Mouse (Mus musculus) embryo, embryonic 10 days (tissue): ENCODE measurements around the gene Fstl1.
A peak's percentile ranks its signal among the peaks of the same experiment; 100 is the strongest.

ENCODE experiments used
- DNase-seq: peaks from one replicate; pipeline ENCODE4 v3.0.0-alpha.2; 2015; ENCODE audit warnings: low spot score

Gene Fstl1

DNA sequence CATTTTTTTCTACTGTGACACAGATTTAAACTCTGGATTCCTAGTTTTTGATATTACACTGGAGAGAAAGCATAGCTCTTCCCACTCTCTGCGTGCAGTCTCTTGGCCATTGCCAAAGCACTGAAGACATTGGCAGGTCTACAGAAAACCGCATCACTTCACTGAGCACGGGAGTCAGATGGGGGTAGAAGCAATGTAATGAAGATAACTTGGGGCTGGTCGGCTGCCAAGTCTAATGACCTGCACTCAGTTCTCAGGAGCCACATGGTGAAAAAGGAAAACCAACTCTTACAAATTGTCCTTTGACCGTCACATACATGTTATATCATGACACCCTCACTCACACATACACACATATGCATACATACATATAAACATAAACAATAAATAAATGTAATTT lies 47.3 kb downstream of the Fstl1 start:
- no peak for DNase-seq

DNA sequence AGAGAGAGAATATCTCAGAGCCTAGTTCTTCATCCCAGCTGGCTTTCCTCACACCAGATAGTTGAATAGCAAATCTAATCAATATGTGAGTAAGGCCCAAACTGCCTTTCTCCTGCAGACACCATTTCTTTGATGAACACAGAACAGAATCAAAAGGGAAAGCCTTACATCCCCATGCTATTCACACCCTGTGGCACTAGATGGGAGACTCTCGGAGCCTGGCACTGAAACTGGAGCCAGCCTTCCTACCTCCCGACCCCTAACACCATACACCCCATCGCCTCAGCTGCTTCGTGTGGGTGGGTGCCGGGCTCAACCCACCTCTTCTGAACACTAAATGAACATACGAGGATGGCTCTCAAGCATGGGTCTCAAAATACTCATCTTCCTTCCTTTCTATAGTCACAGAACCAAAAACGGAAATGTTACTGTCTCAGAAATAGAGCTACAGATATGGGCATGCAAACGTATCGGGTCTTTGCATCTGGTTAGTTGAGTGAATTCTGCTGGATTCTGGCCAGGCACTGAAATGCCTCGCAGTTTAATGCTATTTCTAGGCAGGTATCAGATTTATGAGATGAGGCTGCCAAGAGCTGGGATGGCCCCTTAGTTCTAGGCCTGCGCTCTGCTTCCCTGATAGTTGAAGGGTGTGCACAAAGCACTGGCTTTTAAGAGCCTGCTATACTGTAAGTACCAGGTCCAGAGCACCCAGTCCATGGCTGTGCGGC lies 48.3 kb downstream of the Fstl1 start:
- DNase-seq = no peak

DNA sequence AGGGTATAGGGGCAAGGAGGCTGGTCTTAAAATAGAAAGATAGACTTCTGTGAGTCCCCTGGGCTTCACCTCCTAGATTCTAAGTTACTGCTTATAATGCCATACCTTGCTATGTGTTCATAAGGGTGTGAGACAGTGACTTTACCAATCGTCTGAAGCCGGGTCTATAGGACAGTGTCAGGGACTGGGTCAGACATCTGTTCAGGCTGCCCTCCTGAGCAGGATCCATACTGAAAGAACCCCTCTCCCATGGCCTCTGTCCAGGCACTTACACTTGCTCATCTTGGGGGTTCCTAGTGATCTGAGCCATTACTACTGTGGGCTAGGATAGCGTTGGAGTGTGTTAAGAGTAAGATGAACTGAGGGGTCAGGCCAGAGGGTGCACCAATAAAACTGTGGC lies 49.6 kb downstream of the Fstl1 start:
- DNase-seq = no peak

DNA sequence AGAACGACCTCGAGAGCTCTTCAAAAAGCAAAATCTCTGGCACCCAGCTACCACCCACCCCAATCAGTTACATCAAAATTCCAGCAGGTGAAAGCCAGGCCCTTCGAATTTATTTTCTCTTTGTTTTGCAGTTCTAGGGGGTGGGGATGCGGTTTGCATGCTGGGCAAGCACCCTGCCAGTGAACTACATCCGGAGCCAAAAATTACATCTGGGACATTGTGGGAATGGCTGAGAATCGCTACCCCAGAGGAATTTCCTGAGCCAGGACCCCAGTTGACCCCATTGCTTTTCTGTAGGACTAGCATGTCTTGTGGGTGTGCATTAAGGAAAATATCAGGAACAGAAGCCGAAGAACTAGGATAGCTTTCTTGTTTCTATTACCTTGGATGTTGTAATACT lies 54.4 kb downstream of the Fstl1 start:
- DNase-seq = no peak

DNA sequence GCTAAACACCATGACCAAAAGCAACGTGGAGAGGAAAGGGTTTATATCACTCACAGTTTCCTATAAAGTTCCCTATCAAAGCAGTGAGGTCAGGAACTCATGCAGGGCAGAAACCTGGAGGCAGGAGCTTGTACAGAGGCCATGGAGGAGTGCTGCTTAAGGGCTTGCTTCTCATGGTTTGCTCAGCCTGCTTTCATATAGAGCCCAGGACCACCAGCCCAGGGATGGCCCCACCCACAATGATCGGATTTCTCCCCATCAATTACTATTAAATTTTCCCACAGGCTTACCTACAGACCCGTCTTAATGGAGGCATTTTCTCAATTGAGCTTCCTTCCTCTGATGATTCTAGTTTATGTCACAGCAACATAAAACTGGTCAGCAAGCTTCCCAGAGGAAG lies 60.9 kb downstream of the Fstl1 start:
- no peak for DNase-seq

DNA sequence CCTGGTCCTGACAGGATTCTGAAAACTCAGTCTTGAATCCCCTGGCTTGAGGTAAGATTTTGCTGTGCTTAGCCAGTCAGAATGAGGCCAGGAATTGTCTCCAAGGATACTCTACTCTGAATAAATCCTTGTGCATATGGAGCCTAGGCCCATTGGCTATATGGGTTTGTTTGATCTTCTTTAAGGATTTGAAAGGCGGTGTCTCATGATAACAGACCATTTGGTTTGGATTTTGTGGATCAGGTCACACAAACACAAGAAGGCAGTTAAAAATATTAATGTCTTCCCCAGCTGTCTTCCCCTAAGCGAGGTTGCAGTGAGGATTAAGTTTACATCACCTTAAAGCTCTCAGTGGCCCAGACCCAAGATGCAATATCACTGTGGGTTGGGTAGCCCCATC lies 65.8 kb downstream of the Fstl1 start:
- no peak for DNase-seq

DNA sequence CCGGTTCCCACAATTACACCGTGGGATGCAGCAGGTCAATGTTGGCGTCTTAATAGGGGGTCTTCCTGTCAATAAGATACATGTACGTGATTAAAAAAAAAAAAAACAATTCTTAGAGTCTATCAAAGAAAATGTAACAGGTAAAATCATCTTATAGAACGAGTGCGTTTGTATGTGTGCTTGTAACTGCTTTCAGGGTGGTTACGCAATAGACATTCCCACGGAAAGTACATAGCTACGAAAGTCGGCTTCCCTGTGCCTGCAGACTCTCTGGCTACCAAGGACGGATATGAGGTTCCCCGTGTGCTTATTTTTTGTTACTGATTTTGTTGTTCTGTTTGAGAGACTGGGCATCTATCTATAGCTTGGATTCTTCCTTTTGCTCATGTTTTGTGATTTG lies 67.1 kb downstream of the Fstl1 start:
- DNase-seq = no peak

DNA sequence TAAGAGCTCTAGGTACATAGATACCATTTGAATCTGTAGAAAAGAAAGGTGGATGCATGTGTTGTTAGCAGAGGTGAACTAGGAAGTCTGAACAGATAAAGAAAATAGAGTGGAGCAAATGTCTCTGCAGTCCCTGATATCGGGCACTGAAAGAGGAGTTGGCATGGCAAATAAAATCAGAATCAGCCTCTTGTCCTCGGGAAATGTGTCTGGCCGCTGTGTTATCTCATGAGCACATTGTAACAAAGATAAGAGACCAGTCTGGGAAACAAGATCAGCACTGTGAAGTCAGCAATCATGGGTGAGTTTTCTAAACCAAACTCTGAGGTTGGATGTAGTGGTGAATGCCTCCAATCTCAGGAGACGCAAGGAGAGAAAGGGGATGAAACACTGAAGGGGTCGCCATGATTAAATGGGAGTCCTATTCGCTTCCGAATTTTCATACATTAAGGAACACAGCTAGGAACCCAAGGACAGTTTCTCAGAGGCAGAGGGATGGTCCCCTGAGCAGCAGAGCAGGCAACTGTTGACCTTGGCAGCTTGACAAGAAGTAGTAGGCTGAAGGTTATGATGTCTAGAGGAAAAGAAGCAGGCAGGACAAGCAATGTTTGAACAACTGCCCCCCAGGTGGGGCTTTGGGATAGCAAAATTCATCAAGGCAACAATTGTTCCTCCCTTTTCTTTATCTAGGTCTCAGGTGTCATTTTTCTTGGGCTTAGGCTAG lies 68.7 kb downstream of the Fstl1 start:
- DNase-seq = no peak

DNA sequence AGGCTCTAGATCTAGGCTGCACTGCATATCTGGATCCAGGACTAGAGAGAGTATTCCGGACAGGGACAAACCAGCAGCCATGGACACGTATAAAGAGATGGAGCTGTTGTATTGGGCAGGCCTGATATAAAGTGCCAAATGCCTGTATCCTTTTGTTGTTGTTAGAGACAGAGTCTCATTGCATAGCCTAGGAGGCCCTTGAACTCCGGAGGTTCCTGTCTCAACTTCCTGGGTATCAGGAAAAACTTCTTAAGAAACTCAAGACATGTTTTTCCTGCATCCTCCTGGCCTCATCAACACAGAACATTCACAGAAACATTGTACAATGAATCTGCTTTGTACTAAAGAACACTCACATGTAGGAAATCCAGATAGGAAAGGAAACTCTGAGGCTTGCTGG lies 70.4 kb downstream of the Fstl1 start:
- DNase-seq = no peak

DNA sequence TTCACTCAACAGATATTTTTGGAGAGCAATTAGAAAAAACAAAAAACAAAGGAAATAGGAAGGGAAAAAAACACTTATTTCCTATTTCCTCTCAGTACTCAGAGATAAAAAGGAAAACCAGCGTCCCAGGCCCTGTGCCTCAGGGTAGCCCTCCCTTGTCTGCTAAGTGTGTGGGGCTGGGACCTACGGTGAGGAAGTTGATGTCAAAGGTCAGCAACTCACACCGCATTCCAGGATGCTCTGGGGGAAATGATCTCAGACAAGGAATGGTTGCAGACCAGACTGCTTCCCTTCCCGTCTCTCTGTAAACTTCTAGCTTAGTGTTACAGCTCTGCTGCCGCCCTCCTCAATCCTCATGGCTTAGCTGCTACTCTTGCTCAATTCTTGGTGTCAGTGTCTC lies 74.7 kb downstream of the Fstl1 start:
- peak; percentile 89 for DNase-seq

DNA sequence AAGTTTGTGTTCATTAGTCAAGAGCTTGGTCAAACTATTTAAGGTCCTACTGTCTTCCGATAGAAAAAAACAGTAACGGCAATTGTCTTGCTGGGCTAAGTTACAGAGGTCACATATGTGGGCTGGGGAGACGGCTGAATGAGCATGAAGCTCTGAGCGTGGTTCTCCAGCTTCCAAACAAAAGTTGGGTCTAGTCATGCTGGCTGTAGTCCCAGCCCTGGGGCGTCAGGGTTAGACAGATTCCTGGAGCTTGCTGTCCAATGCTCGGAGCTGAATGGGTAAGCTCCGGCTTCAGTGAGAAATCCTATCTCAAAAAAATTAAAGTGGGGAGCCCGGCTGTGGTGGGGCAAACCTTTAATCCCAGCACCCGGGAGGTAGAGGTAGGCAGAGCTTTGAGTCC lies 76.6 kb downstream of the Fstl1 start:
- no peak for DNase-seq

DNA sequence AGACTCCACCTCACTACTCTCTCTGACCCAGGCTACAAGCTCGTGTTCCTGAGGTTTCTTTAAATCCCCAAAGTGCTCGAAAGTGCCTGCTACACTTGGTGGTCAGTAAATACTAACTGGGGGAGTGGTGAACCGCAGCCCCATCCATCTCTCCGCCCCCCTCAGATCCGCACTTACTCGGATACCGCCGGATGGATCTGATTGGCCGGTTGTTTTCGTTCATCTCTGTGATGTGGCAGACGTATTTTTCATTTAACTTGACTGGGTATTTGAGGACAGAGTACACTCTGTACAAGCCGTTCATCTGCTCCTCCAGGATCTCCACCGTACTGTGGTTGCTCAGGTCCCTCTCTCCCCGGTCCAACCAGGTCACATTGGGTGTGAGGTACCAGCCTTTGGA lies 77.4 kb downstream of the Fstl1 start:
- DNase-seq = no peak

DNA sequence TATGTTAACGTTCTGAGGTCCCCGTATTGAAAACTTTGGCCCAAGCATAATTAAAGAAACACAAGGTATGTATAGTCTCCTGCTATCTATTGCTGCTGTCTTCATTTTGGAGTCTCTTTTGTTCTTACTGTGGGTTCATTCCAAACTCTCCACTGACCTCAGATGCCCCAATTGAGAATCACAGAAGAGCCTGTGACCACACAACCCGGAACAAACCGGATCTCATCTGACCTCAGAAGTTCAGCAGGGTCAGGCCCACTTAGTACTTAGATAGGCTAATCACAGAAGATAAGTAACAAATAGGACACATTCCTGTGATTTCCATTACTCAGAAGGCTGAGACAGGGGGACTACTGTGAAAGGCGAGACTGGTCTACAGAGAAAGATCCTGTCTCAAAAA lies 77.9 kb downstream of the Fstl1 start:
- DNase-seq = peak; percentile 28

DNA sequence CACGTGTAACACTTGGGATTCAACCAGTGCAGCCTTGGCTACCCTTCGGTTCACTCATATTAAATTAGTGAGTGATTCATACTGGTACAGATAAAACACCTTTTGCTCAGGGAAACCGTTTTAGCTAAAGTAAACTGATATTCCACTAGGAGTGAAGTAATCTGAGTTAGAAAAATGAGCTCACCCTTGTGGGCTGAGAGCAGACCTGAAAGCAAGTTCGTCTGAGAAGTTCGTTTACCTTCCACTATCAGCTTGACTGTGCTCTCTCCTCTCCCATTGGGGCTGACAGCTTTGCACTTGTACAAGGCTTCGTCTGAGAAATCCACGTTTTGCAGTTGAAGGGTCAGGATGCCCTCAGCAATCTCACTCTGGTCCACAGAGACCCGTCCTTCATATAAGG lies 78.9 kb downstream of the Fstl1 start:
- DNase-seq = no peak

DNA sequence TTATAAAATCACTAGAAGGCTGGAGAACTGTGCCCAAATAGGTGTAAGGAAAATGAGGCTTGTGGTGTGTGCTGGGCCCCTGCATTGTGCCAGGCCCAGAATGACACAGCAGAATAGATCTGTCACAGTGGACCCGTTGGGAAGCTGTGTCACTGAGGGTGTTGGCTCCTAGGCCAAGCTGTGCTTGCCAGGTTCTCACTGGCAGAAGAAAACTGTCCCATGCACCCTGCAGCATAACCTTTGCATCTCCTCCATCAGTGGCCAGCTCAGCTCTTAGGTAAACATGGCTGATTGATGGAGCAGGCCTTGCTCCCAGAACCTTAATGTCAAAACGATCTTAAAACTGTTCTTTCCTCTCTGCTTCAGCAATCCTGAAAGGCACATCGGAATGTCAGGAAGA lies 79.7 kb downstream of the Fstl1 start:
- DNase-seq = no peak

DNA sequence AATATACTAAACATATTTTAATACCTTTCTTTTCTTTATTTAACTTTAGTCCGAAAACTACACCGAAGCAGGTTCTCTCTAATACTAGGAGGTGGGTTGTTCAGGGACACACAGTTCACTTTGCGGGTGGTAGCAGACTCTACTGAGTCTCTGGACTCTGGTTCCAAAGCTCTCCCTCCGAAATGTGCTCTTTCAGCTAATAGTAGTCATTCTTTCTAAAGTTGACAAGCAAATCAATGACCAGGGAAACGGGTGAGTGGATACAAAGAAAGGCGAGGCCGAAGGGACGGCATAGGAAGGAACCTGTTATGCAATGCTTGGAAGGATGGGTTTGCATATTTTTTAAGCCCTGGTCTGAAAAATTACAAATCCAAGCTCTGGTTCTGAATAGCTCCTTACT lies 80.8 kb downstream of the Fstl1 start:
- DNase-seq = no peak

DNA sequence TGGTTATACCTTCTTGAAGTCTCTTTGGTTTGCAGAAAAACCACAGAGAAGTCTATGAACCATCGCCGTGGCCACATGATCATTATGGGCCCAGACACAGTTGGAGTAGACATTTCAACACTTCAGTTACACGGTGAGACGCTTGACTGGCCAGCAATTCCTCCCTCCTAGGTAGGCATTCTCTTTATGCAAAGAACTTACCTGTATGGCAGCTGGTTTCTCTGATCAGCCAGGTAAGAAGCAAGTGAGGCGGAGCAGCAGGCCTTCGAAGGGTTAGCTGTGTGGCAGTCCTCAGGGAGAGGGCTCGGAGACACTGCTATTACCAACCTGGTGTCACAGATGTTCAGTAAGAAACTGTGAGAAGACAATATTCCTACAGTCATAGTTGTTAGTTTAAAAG lies 83.5 kb downstream of the Fstl1 start:
- DNase-seq = no peak

DNA sequence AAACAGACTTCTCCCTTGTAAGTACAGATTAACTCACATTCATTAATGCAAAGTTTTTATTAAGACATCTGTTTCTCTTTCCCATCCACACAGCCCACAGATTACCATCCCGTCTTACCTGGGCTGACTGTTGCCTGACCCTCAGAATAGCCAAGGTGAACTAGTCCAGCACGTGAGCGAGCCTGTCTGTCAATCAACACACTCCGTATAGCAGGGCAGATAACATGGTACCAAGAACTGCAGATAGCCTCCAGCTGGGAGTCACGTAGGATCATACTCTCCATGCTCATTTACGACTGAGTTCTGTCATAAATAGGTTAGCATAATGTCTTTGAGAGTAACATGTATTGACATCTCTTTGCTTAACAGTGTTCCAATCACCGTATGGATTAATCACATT lies 84.4 kb downstream of the Fstl1 start, which contains the start of gene Gm36028:
TSS of gene Gm36028 (minus strand) at position 118 of the 400 bp plus-strand sequence.
- no peak for DNase-seq

DNA sequence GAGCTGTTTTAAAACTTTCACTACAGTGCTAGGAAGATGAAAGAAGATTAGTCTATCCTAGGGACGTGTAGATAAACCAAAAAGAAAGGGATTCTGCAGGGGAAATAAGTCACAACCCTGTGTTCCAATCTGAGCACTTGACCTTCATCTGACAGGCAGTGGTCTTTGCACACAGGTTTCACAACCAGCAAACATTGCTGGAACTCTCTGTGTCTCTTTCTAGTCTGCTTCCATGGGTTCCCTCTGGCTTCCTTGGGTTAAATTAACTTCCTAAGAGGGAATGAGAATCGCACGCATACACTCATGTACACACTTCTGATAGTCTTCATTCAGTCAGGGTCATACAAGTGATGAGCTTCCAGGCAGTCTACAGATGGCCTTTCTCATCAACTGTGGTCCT lies 87.2 kb downstream of the Fstl1 start:
- DNase-seq = no peak

DNA sequence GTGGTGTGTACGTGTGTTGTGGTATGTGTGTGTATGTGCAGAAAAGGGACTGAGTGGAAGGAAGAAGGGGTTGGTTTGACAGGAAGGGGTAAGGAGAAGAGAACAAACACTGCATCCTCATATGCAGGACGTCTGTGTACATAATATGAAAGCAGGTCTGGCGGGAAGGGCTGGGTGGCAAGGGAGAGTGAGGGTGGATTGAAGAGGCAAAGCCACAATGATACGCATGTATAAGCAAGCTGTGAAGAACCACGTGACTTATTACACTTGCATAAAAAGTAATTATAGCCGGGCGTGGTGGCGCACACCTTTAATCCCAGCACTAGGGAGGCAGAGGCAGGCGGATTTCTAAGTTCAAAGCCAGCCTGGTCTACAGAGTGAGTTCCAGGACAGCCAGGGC lies 89.2 kb downstream of the Fstl1 start:
- DNase-seq = no peak

DNA sequence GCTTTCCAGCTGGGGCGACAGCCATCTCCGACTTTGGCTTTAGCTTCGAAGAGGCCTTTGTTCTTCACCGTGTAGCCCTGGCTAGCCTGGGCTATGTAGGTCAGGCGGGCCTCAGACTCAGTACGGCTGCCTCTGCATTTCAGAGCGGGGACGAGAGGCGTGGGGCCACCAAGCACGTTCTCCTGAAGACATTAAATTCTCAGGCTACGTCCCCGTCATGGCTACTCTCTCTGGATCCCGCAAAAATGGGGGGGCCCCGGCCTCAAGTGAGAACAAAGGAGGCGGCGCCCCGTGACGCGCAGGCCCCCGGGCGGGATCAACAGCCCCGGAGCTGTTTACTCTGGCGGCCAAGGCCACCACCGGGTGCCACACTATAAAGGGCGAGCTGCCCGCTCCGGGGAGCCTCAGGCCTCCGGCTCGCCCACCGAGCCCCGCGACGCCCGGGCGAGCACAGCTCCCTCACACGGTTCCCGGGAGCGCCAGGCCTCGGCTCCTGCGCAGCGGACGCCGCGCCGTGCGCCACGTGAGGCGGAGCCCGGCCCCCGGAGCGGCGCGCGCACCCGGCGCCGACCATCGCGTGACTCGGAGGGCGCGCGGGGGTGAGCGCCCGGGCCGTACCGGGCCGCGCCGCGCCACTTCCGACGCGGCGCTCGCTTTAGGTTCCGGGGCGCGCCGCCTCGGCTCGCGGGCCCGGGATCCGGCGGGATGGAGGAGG lies 91.3 kb downstream of the Fstl1 start, which contains the start of gene Lrrc58:
TSS of gene Lrrc58 (plus strand) at position 599 of the 715 bp plus-strand sequence.
- DNase-seq = peak; percentile 82

DNA sequence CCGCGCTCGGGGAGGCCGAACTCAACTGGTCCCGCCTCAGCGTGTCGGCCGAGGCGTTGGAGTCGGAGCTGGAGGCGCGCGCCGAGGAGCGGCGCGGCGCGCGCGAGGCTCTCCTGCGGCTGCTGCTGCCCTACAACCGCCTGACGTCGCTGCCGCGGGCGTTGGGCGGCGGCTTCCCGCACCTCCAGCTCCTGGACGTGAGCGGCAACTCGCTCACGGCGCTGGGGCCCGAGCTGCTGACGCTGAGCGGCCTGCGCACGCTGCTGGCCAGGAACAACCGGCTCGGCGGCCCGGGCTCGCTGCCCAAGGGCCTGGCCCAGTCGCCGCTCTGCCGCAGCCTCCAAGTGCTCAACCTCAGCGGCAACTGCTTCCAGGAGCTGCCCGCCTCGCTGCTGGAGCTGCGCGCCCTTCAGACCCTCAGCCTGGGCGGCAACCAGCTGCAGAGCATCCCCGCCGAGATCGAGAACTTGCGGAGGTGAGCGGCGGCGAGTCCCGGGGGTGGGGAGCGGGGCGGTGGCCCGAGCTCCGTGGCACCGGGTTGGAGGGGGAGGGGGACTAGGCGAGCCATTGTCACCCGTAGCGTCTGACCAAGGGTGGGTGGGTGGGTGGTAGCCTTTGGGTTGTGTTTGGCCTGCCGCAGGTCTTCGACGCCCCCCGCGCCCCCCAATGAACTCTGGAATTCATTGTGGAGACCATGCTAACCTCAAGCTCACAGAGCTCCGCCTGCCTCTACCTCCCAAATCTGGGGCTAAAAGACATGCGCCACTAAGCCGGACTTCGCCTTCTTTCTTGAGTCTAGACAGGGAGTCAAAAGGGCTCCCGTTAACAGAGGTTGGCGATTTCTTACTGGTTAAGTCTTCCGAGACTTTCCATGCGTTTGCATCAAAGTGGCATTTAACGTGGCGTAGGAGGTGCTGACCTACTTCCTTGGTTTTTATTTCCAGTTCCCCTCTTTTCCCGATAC lies 92.1 kb downstream of the Fstl1 start:
- peak; percentile 67 for DNase-seq
